Mouse (Mus musculus): Measurements from ENCODE around the gene Eefsec.

DNA sequence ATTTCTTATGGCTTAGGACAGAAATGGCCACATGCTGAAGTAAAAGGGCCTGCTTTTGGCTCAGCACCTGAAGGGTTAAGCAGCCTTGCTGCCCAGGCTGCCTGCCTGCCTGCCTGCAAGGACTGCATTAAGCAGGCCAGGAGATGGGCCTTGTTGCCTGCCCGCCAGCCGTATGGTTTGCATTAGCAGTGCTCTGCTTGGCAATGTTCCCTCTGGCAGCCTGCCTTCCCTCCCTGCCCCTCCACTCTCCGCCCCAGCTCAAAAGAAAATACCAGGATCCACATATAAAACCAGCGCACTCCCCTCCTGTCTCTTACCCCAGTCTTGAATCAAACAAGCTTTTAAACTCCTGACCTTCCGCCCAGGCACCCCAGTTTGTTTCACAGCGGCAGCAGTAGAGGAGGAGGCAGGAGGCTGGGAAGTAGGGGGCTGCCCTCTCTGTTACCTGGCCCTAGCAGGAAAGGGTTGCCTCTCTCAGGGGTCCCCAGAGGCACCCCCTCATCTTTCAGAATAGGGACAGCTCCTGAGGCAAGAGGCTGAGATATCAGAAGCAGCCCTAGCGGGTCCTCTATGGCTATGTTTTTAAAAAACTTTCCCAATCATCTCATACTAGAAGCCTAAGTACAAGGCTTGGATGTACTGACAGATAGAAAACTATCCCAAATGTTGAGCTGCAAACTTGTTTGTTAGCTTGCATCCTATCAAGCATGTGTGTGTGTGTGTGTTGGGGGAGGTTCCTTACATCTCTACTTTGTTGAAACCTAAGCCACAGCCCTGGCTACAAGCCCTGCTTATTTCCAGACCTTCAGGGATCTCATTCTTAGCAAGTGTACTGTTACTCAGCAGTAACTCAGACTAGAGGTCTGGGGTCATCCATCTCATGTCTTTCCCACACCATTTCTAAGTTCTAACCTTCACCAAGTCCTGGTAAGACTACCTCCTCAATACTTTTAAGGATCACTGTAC lies 102.6 kb downstream of the Eefsec start:
- TF ChIP-seq CTCF (IDR thresholded peaks at IDR 0.05 in 2 of 3, conservative IDR thresholded peaks at IDR 0.05 in 1 of 3; ENCODE audit: control insufficient read depth in 1 of 3, insufficient read depth in 1 of 3, low read depth in 2 of 3, low read length in 3 of 3, poor library complexity in 1 of 3, severe bottlenecking in 1 of 3) = no peak
- no peak for TF ChIP-seq MAFK (IDR thresholded peaks at IDR 0.05; ENCODE audit: borderline replicate concordance, low read depth, low read length)
- no peak for TF ChIP-seq HCFC1 (IDR thresholded peaks at IDR 0.05; ENCODE audit: low read depth, low read length)
- TF ChIP-seq MAZ (IDR thresholded peaks at IDR 0.05; ENCODE audit: low read depth, low read length) = no peak
- TF ChIP-seq USF1 (IDR thresholded peaks at IDR 0.05; ENCODE audit: low read depth, low read length) = no peak
- TF ChIP-seq NELFE (IDR thresholded peaks at IDR 0.05; ENCODE audit: low read depth, low read length) = no peak
- no peak for TF ChIP-seq TAL1 (IDR thresholded peaks at IDR 0.05; ENCODE audit: low read length)
